Mouse (Mus musculus) CH12.LX (cell line): ENCODE measurements around the gene Bscl2. TPM values are rescaled to one million over a fixed set of nuclear protein-coding genes. Genes with fewer than 3 reads are reported as not detected.

Experiments used
- DNase-seq: peaks from one replicate; pipeline ENCODE4 v3.0.0-alpha.2; 2013; ENCODE audit errors: extremely low read depth
- H3K27ac ChIP-seq: 2 replicates; pipeline ENCODE4 v1.5.1; 2012; ENCODE audit warnings: low read depth, mild to moderate bottlenecking, control low read depth, moderate library complexity; ENCODE audit not compliant: insufficient read depth
- H3K27me3 ChIP-seq: replicated peaks from 2 replicates; pipeline ENCODE3; 2012; ENCODE audit warnings: inconsistent platforms
- H3K36me3 ChIP-seq, 2 experiments: replicated peaks in 1 of 2; 2 replicates each; pipeline versions ENCODE3 to v1.6.1; 2012; ENCODE audit warnings: inconsistent platforms in 1 of 2, low read length in 1 of 2, mild to moderate bottlenecking in 1 of 2, mixed read lengths in 1 of 2, moderate library complexity in 1 of 2; ENCODE audit not compliant: control insufficient read depth in 1 of 2, insufficient read depth in 1 of 2
- H3K4me1 ChIP-seq, 2 experiments: 2 replicates each; pipeline ENCODE4 v1.6.1; 2012; ENCODE audit warnings: inconsistent platforms in 1 of 2, moderate library complexity in 1 of 2; ENCODE audit not compliant: insufficient read depth in 2 of 2, control insufficient read depth in 1 of 2
- H3K4me2 ChIP-seq: 2 replicates; pipeline ENCODE4 v1.6.1; 2012; ENCODE audit warnings: low read depth, mild to moderate bottlenecking, control low read depth; ENCODE audit not compliant: poor library complexity, insufficient read depth, severe bottlenecking
- H3K4me3 ChIP-seq, 3 experiments: fragments of 150-350 bp in 1 of 3; sonication (generic) in 1 of 3; replicated peaks in 1 of 3; 2 replicates each; pipeline versions ENCODE3 to v1.5.1; 2011 to 2012; ENCODE audit warnings: low read depth in 2 of 3, low read length in 2 of 3, mild to moderate bottlenecking in 2 of 3, moderate library complexity in 2 of 3, control low read depth in 1 of 3, improper control_type of control experiment in 1 of 3, inconsistent platforms in 1 of 3, mixed read lengths in 1 of 3; ENCODE audit not compliant: poor library complexity in 1 of 3
- H3K79me2 ChIP-seq: replicated peaks from 2 replicates; pipeline ENCODE4 v1.6.1; 2012; ENCODE audit warnings: mild to moderate bottlenecking, moderate library complexity; ENCODE audit not compliant: control insufficient read depth, poor library complexity, insufficient read depth, severe bottlenecking; ENCODE audit errors: extremely low read depth
- H3K9ac ChIP-seq: 2 replicates; pipeline ENCODE4 v1.6.1; 2012; ENCODE audit warnings: low read depth, mild to moderate bottlenecking, control low read depth, moderate library complexity; ENCODE audit not compliant: insufficient read depth
- H3K9me3 ChIP-seq: replicated peaks from 2 replicates; pipeline ENCODE3; 2012; ENCODE audit warnings: low read length, inconsistent platforms, mixed read lengths
- BHLHE40 ChIP-seq: IDR thresholded peaks from 2 replicates; pipeline ENCODE4 v1.6.1; 2011; ENCODE audit warnings: mild to moderate bottlenecking, low read depth, low read length, improper control_type of control experiment
- CHD2 ChIP-seq: IDR thresholded peaks from 2 replicates; pipeline ENCODE4 v1.6.1; 2011; ENCODE audit warnings: low read length, improper control_type of control experiment
- CTCF ChIP-seq, 2 experiments: IDR thresholded peaks in 1 of 2; conservative IDR thresholded peaks in 1 of 2; 2 replicates each; pipeline ENCODE4 v1.5.1; 2011 to 2012; ENCODE audit warnings: low read depth in 2 of 2, low read length in 2 of 2, improper control_type of control experiment in 1 of 2, inconsistent platforms in 1 of 2, mild to moderate bottlenecking in 1 of 2, moderate library complexity in 1 of 2
- ELF1 ChIP-seq: IDR thresholded peaks from 2 replicates; pipeline ENCODE4 v1.6.1; 2014; ENCODE audit warnings: low read depth, mild to moderate bottlenecking, inconsistent platforms, low read length, improper control_type of control experiment
- GABPA ChIP-seq: IDR thresholded peaks from 2 replicates; pipeline ENCODE4 v1.6.1; 2012; ENCODE audit warnings: low read depth, low read length, improper control_type of control experiment, inconsistent platforms; ENCODE audit not compliant: insufficient replicate concordance
- HCFC1 ChIP-seq: IDR thresholded peaks from 2 replicates; pipeline ENCODE4 v1.6.1; 2012; ENCODE audit warnings: low read depth, mild to moderate bottlenecking, inconsistent platforms, low read length, improper control_type of control experiment
- IRF4 ChIP-seq: IDR thresholded peaks from 2 replicates; pipeline ENCODE4 v1.6.1; 2014; ENCODE audit warnings: low read depth, mild to moderate bottlenecking, inconsistent platforms, low read length, improper control_type of control experiment
- JUN ChIP-seq: IDR thresholded peaks from 2 replicates; pipeline ENCODE4 v1.6.1; 2011; ENCODE audit warnings: low read depth, mild to moderate bottlenecking, low read length, improper control_type of control experiment, moderate library complexity; ENCODE audit not compliant: insufficient read depth
- JUND ChIP-seq: conservative IDR thresholded peaks from 2 replicates; pipeline ENCODE4 v1.6.1; 2011; ENCODE audit warnings: low read depth, low read length, improper control_type of control experiment
- KAT2A ChIP-seq: IDR thresholded peaks from 2 replicates; pipeline ENCODE4 v1.6.1; 2012; ENCODE audit warnings: low read length, improper control_type of control experiment, inconsistent platforms; ENCODE audit not compliant: insufficient replicate concordance
- MAX ChIP-seq: IDR thresholded peaks from 2 replicates; pipeline ENCODE4 v1.6.1; 2011; ENCODE audit warnings: low read length, improper control_type of control experiment
- MAZ ChIP-seq: IDR thresholded peaks from 2 replicates; pipeline ENCODE4 v1.6.1; 2012; ENCODE audit warnings: low read depth, mild to moderate bottlenecking, inconsistent platforms, low read length, improper control_type of control experiment, moderate library complexity
- MEF2A ChIP-seq: IDR thresholded peaks from 2 replicates; pipeline ENCODE4 v1.6.1; 2014; ENCODE audit warnings: low read depth, mild to moderate bottlenecking, inconsistent platforms, low read length, improper control_type of control experiment, borderline replicate concordance
- MXI1 ChIP-seq: IDR thresholded peaks from 2 replicates; pipeline ENCODE4 v1.6.1; 2011; ENCODE audit warnings: mild to moderate bottlenecking, low read depth, low read length, improper control_type of control experiment
- MYC ChIP-seq: IDR thresholded peaks from 2 replicates; pipeline ENCODE4 v1.6.1; 2011; ENCODE audit warnings: low read depth, mild to moderate bottlenecking, improper control_type of control experiment, low read length
- PAX5 ChIP-seq: IDR thresholded peaks from 2 replicates; pipeline ENCODE4 v1.6.1; 2012; ENCODE audit warnings: low read length, inconsistent platforms, mixed read lengths
- POLR2A ChIP-seq: IDR thresholded peaks from 2 replicates; pipeline ENCODE4 v1.6.1; 2011; ENCODE audit warnings: low read depth, mild to moderate bottlenecking, improper control_type of control experiment, low read length
- POLR2AphosphoS2 ChIP-seq: IDR thresholded peaks from 2 replicates; pipeline ENCODE4 v1.6.1; 2011; ENCODE audit warnings: low read depth, low read length, improper control_type of control experiment
- RAD21 ChIP-seq: IDR thresholded peaks from 2 replicates; pipeline ENCODE4 v1.6.1; 2011; ENCODE audit warnings: low read depth, mild to moderate bottlenecking, low read length, improper control_type of control experiment, moderate library complexity
- RCOR1 ChIP-seq: conservative IDR thresholded peaks from 2 replicates; pipeline ENCODE4 v1.6.1; 2012; ENCODE audit warnings: low read depth, mild to moderate bottlenecking, inconsistent platforms, low read length, improper control_type of control experiment
- SMC3 ChIP-seq: IDR thresholded peaks from 2 replicates; pipeline ENCODE4 v1.6.1; 2011; ENCODE audit warnings: low read depth, low read length, improper control_type of control experiment
- TBP ChIP-seq: conservative IDR thresholded peaks from 2 replicates; pipeline ENCODE4 v1.6.1; 2011; ENCODE audit warnings: low read depth, low read length, improper control_type of control experiment
- TCF12 ChIP-seq: IDR thresholded peaks from 2 replicates; pipeline ENCODE4 v1.6.1; 2014; ENCODE audit warnings: low read depth, mild to moderate bottlenecking, inconsistent platforms, low read length, improper control_type of control experiment
- USF1 ChIP-seq: IDR thresholded peaks from 2 replicates; pipeline ENCODE4 v1.6.1; 2014; ENCODE audit warnings: low read depth, mild to moderate bottlenecking, inconsistent platforms, low read length, improper control_type of control experiment
- USF2 ChIP-seq: conservative IDR thresholded peaks from 2 replicates; pipeline ENCODE4 v1.6.1; 2011; ENCODE audit warnings: low read depth, low read length, improper control_type of control experiment
- ZKSCAN1 ChIP-seq: IDR thresholded peaks from 2 replicates; pipeline ENCODE4 v1.6.1; 2012; ENCODE audit warnings: low read depth, inconsistent platforms, low read length, improper control_type of control experiment, borderline replicate concordance
- dilution Hi-C: fragments of 300-500 bp; cut with MboI; formaldehyde crosslinking; loops from 2 replicates; pipeline ENCODE4 v1.14.3; 2020; ENCODE audit warnings: low sequenced_read_pairs; ENCODE audit not compliant: extremely low pct_unique_long_range_greater_than_20kb, extremely low pct_ligation_motif_present
- in situ Hi-C: fragments of 300-500 bp; cut with MboI; formaldehyde crosslinking; loops from 3 replicates; pipeline ENCODE4 v1.14.3; 2019; ENCODE audit warnings: low sequenced_read_pairs, low pct_ligation_motif_present, low pct_unique_long_range_greater_than_20kb, mixed read lengths
- polyA plus RNA-seq: library from polyadenylated mRNA; unstranded; fragments of >175 nt; gene quantifications from 2 replicates; pipeline ENCODE4 v1.2.1, GENCODE M21; 2012; ENCODE audit warnings: low read depth; ENCODE audit not compliant: insufficient read length
- total RNA-seq, 2 experiments: library from RNA; depleted of rRNA; stranded (reverse); fragments of 300-350 nt in 1 of 2; fragments of >200 nt in 1 of 2; gene quantifications; 2 replicates each; pipeline ENCODE4 v1.2.3; 2012 to 2014

The Bscl2 gene
- total and polyA plus RNA-seq, 3 experiments = 30.9 to 117 (median 51.6) TPM

DNA sequence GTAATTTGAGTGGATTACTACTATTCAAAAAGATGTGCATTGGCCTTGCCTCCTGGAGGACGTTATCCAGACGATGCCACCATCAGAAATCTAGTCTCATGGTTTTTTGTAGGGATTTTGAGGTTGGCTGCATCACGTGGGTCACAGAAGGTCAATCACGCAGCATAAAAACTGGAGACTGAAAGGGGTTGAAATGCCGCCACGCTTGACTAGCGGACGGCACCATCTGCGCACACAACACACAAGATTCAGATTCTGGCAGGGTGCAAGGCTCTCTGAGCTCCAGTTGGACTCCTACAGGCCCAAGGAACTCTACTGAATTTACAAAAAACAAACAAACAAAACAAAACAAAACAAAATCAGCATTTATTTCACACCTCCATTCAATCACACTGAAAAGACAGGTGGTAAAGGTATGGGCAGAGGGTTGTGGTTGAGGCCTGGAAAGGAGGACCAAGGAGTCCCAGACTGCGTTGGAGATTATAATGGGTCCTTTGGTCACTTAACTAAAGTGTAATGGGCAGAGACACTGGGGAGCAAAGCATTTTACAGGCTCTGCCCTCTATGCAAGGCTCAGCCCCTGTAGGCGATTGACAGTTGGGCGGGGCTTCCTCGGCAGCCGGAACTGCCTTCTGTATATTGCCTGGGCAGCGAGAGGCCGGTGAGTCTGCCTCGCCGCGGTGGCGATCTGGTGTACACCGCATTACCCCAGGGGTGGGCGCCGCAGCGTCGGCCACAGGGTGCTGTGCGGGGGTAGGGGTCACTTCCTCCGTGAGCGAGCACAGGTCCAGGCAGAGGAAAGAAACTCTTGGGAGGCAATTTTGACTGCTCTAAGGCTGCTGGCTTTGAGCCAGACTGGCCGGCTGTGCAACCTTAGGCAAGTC is 2.9 kb downstream of the Bscl2 start (continued):
- no peak for TF ChIP-seq MAZ
- TF ChIP-seq TBP = peak; percentile 69
- TF ChIP-seq CHD2 = no peak
- TF ChIP-seq MXI1 = peak; percentile 53; the same call in 1 of the 2 replicates
- TF ChIP-seq RCOR1 = no peak
- TF ChIP-seq GABPA = no peak
- peak; percentile 55 for TF ChIP-seq USF1
- TF ChIP-seq RAD21 = no peak
- TF ChIP-seq CTCF (conservative IDR thresholded peaks at IDR 0.05 in 1 of 2, IDR thresholded peaks at IDR 0.05 in 1 of 2; ENCODE audit: low read depth in 2 of 2, low read length in 2 of 2) = no peak
- TF ChIP-seq PAX5 = no peak
- TF ChIP-seq MAX = no peak; the same call in 1 of the 2 replicates
- no peak for TF ChIP-seq JUND
- TF ChIP-seq KAT2A = 0 out of 2 replicates have a peak, but pooled peaks have one; percentile 8
- peak; percentile 61 for TF ChIP-seq USF2
- TF ChIP-seq IRF4 = no peak
- TF ChIP-seq MYC = peak; percentile 45; the same call in 1 of the 2 replicates
- TF ChIP-seq, all 38 proteins: peak for 17

DNA sequence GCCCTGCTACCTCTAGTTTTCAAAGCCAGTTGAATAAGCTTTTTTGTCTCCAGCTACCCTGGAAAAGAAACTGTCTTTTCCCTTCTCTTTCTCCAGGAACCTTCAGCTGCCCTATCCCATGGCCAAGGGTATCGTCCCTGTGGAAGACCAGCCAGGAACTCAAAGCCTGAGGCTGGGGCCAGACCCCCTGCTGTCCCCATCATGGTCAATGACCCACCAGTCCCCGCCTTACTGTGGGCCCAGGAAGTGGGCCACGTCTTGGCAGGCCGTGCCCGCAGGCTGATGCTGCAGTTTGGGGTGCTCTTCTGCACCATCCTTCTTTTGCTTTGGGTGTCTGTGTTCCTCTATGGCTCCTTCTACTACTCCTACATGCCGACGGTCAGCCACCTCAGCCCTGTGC is 3.7 kb downstream of the Bscl2 start:
- no peak for DNase-seq
- in situ Hi-C loops (loop anchor here (25.0 kb wide), 1 partner anchor 1021 kb away; no protein-coding TSS in a partner anchor), dilution Hi-C loops (no loop called here)
- H3K4me3 ChIP-seq = peak overlapping the region; percentile 54 to 81 (median 65)
- peaks cover 16 to 50% of the 10 kb centered on the region in 2 experiments for H3K36me3 ChIP-seq
- no peak for TF ChIP-seq BHLHE40
- TF ChIP-seq CTCF (conservative IDR thresholded peaks at IDR 0.05 in 1 of 2, IDR thresholded peaks at IDR 0.05 in 1 of 2; ENCODE audit: low read depth in 2 of 2, low read length in 2 of 2) = no peak
- no peak for TF ChIP-seq CHD2
- TF ChIP-seq MEF2A = no peak
- no peak for TF ChIP-seq GABPA
- no peak for TF ChIP-seq JUND
- no peak for TF ChIP-seq POLR2AphosphoS2
- TF ChIP-seq SMC3 = no peak
- no peak for TF ChIP-seq MAX
- TF ChIP-seq ZKSCAN1 = no peak
- no peak for TF ChIP-seq JUN
- TF ChIP-seq MYC = no peak
- no peak for TF ChIP-seq TCF12
- no peak for TF ChIP-seq ELF1
- no peak for TF ChIP-seq USF1
- TF ChIP-seq HCFC1 = no peak
- TF ChIP-seq POLR2A = no peak
- TF ChIP-seq PAX5 = no peak
- H3K27me3 ChIP-seq = no peaks in the 10 kb centered on the region
- H3K79me2 ChIP-seq = peaks cover 20% of the 10 kb centered on the region
- peak overlapping the region; percentile 96 for H3K4me2 ChIP-seq
- no peak overlapping the region for H3K27ac ChIP-seq
- H3K9me3 ChIP-seq = no peaks in the 10 kb centered on the region
- peaks cover 11 to 38% of the 10 kb centered on the region in 2 experiments for H3K4me1 ChIP-seq
- H3K9ac ChIP-seq = peak overlapping the region; percentile 75
